Mouse (Mus musculus) forebrain, embryonic 10.5 days (tissue): ENCODE measurements around the gene Pdgfd. TPM values are rescaled to one million over a fixed set of nuclear protein-coding genes. Genes with fewer than 3 reads are reported as not detected.
A peak's percentile ranks its signal among the peaks of the same experiment; 100 is the strongest.
"Not testable (repeated sequence)": the region's sequence is repeated elsewhere in the genome, so short reads cannot be mapped to it uniquely, and the experiment has no call there.

Experiments
- DNase-seq: peaks from one replicate; pipeline ENCODE4 v3.0.0-alpha.2; 2017; ENCODE audit warnings: low spot score; ENCODE audit errors: extremely low spot score
- H3K27ac ChIP-seq: fragments of 300-500 bp; sonication (generic); 2 replicates; pipeline ENCODE4 v1.5.1; 2016; ENCODE audit warnings: mild to moderate bottlenecking
- H3K27me3 ChIP-seq: fragments of 300-500 bp; sonication (generic); 2 replicates; pipeline ENCODE4 v1.6.1; 2016; ENCODE audit warnings: mild to moderate bottlenecking; ENCODE audit not compliant: poor library complexity, severe bottlenecking
- H3K36me3 ChIP-seq: fragments of 300-500 bp; sonication (generic); replicated peaks from 2 replicates; pipeline ENCODE4 v1.6.1; 2016; ENCODE audit warnings: mild to moderate bottlenecking, moderate library complexity
- H3K4me1 ChIP-seq: fragments of 300-500 bp; sonication (generic); 2 replicates; pipeline ENCODE4 v1.6.1; 2016
- H3K4me3 ChIP-seq: fragments of 300-500 bp; sonication (generic); 2 replicates; pipeline ENCODE4 v1.5.1; 2016; ENCODE audit warnings: mild to moderate bottlenecking, moderate library complexity
- H3K9me3 ChIP-seq: fragments of 300-500 bp; sonication (generic); 2 replicates; pipeline ENCODE4 v1.6.1; 2016; ENCODE audit warnings: mild to moderate bottlenecking, moderate library complexity
- WGBS: fragments of 180-500 bp; shearing (Covaris S2); methylation state at CpG from one replicate; pipeline ENCODE4 v1.1.7; 2016; 5-methylcytosine and 5-hydroxymethylcytosine counted together
- polyA plus RNA-seq: library from polyadenylated mRNA; unstranded; fragments of >200 nt; fragmentation: Nextera tagmentation; extraction: Ambion mirVana; gene quantifications from 2 replicates; pipeline ENCODE4 v1.2.1, GENCODE M21; 2016

Gene Pdgfd
- 2.8 and 3.6 TPM in 2 replicates for polyA plus RNA-seq

- Histone ChIP-seq H3K36me3 (no peaks in the 10 kb centered on the region), H3K9me3 (no peaks in the 10 kb centered on the region), H3K4me3 (peak within 1 kb of the TSS; percentile 59), H3K27me3 (no peaks in the 10 kb centered on the region), H3K27ac (peak within 1 kb of the TSS; percentile 82), H3K4me1 (peaks cover 12% of the 10 kb centered on the region)
- DNase-seq = peak; percentile 72
- 4% methylated on average over 32 of the region's 32 CpGs for WGBS
Measured at GRCm38 (mm10) chr9:6168391-6169037, at the start of gene Pdgfd. Gene Pdgfd (plus strand): TSS chr9:6168584.

- Histone ChIP-seq H3K36me3 (no peaks in the 10 kb centered on the region), H3K4me3 (peak overlapping the region; percentile 59), H3K27ac (peak overlapping the region; percentile 82), H3K27me3 (no peaks in the 10 kb centered on the region), H3K4me1 (peaks cover 12% of the 10 kb centered on the region), H3K9me3 (no peaks in the 10 kb centered on the region)
- DNase-seq = peak; percentile 15
- 49% methylated on average over 3 of the region's 3 CpGs for WGBS
Measured at GRCm38 (mm10) chr9:6169038-6169431, 651 bp downstream of the Pdgfd start.

DNA sequence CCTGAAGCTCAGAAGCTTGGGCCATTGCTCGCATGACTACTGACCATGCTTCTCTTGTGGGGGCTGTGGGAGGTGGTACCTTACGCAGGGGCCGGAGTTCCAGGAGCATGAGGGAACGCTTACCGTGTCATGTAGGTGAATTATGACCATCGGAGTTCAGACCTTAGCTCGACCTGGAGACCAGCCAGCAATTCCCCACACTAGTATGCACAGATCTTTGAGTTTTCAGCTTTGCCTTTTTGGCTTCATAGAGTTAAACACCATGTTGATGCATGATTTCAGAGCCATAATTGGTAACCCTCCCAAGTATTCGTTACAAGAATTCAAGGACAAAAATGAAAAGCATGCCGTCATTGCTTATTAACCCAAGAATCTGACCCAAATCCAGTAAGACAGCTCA, 2.6 kb downstream of the Pdgfd start:
- H3K36me3 ChIP-seq = no peaks in the 10 kb centered on the region
- DNase-seq = no peak
- 94% methylated on average over 9 of the region's 9 CpGs for WGBS
- H3K9me3 ChIP-seq = no peaks in the 10 kb centered on the region
- no peak overlapping the region for H3K27ac ChIP-seq
- no peak overlapping the region for H3K4me3 ChIP-seq
- H3K27me3 ChIP-seq = no peaks in the 10 kb centered on the region
- peaks cover 12% of the 10 kb centered on the region for H3K4me1 ChIP-seq

DNA sequence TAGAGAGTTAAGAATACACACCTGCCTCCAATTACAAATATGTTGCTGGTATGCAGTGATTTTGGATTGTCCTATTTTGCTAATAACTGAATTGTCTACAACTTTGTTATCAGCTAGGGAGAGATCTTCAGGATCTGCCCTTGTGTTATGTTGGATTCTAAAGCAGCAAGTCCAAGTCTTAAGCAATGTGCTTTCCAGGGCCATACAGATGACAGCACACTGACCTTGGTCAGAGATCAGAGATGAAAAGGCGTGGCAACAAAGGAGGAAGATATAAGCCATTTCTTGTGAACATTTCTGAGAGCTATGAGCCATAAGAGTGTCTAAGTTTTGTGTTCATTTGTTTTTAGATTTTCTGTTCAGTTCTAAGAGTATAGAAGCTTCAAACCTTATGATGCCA, 4.9 kb downstream of the Pdgfd start:
- no peaks in the 10 kb centered on the region for H3K27me3 ChIP-seq

GRCm38 (mm10) chr9:6175731-6176130, 7.3 kb downstream of the Pdgfd start:
- no peak for DNase-seq
- no peak overlapping the region for H3K27ac ChIP-seq
- no peaks in the 10 kb centered on the region for H3K9me3 ChIP-seq
- no peaks in the 10 kb centered on the region for H3K36me3 ChIP-seq
- H3K4me1 ChIP-seq = no peaks in the 10 kb centered on the region
- no peak overlapping the region for H3K4me3 ChIP-seq
- WGBS = 90% methylated on average over 4 of the region's 4 CpGs
- H3K27me3 ChIP-seq = no peaks in the 10 kb centered on the region

More for the DNA sequence above, 4.9 kb downstream of the Pdgfd start:
- Histone ChIP-seq H3K27ac (no peak overlapping the region), H3K4me1 (peaks cover 8% of the 10 kb centered on the region), H3K4me3 (no peak overlapping the region), H3K9me3 (no peaks in the 10 kb centered on the region), H3K36me3 (no peaks in the 10 kb centered on the region)
- WGBS = 88% methylated on average over 1 of the region's 1 CpGs
- DNase-seq = no peak

GRCm38 (mm10) chr9:6182307-6182923, 14.0 kb downstream of the Pdgfd start:
- Histone ChIP-seq H3K36me3 (no peaks in the 10 kb centered on the region), H3K27ac (no peak overlapping the region), H3K4me3 (no peak overlapping the region), H3K4me1 (no peaks in the 10 kb centered on the region), H3K27me3 (no peaks in the 10 kb centered on the region), H3K9me3 (no peaks in the 10 kb centered on the region)
- WGBS = 92% methylated on average over 3 of the region's 3 CpGs
- no peak for DNase-seq

DNA sequence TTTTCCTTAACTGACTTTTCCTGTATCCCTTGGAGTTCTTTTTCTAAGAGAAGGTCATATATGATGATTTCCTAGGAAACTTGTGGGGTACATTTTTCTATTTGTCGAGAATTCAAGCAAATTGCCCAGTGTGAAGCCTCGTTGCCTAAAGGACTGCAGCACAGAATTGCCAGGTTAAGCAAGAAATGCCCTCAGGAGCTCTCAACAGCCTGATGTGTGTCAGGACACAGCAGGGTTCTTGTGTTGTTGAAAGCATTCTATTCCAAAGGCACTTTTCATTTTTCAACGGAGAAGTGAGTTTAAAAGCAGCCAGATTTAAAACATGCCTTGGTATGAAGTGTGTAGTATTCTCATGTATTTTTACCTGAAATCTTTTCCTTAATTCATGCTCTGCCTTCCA, 19.6 kb downstream of the Pdgfd start:
- Histone ChIP-seq H3K4me3 (no peak overlapping the region), H3K27me3 (no peaks in the 10 kb centered on the region), H3K9me3 (no peaks in the 10 kb centered on the region), H3K4me1 (peaks cover 15% of the 10 kb centered on the region), H3K36me3 (no peaks in the 10 kb centered on the region), H3K27ac (no peak overlapping the region)
- 10% methylated on average over 3 of the region's 3 CpGs for WGBS
- DNase-seq = no peak

DNA sequence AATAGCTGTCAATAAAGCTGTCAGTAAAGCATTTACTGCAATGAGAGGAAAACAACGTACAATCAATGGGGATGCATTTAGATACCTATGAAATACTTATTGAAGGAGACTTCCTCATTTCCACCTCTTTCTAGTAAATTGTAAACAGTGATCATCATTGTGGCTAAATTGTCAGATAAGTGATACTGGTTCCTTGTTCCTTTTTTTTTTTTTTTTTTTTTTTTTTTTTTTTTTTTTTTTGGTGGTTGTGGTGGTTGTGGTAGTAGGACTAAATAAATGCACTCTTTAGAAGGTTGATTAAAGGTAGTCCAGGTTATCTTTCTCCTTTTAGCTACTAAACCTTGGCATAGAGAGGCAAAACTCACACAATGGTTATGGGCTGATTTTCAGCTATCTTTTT, 25.0 kb downstream of the Pdgfd start:
- Histone ChIP-seq H3K9me3 (no peaks in the 10 kb centered on the region), H3K36me3 (no peaks in the 10 kb centered on the region), H3K4me1 (peaks cover 8% of the 10 kb centered on the region), H3K27me3 (no peaks in the 10 kb centered on the region), H3K4me3 (no peak overlapping the region), H3K27ac (no peak overlapping the region)
- WGBS = 50% methylated on average over 1 of the region's 1 CpGs
- DNase-seq = no peak

DNA sequence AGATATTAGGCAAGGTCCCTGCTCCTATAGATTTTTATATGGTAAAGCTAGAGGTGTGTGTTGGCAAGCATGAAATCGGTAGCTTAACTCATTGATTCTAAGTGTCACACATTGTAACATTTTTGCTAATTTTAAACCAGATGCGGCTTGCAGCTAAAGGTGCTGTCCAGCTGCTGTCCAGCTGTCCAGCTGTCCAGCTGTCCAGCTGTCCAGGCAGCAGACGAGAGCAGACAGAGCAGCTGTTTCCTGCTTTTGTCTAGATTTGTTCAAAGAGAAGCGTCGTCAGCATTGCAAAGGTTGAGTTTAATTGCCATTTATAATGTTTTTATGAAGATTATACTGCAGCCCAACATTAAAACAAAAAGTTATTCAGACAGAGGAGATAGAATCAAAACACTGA, 44.5 kb downstream of the Pdgfd start:
- H3K4me3 ChIP-seq = no peak overlapping the region
- DNase-seq = no peak
- no peaks in the 10 kb centered on the region for H3K27me3 ChIP-seq
- no peaks in the 10 kb centered on the region for H3K9me3 ChIP-seq
- WGBS = 78% methylated on average over 5 of the region's 5 CpGs
- no peaks in the 10 kb centered on the region for H3K36me3 ChIP-seq
- H3K4me1 ChIP-seq = no peaks in the 10 kb centered on the region
- no peak overlapping the region for H3K27ac ChIP-seq

DNA sequence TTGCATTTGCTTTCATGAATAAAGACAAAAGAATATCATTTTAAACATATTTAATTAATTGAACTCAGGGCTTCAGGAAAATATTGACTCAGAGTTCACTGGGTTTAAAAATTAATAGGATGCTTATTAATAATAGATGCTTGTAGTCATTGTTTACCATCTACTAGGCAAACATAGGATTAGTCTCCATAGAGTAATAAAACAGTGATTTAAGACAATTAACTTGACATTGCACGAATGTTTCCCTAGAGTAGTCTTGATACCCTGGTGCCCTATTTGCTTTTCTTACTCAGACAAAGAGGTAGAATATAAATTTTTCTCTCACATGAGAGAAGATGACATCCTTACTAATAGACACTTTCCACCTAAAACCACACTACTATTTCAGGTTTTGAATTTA, 49.1 kb downstream of the Pdgfd start:
- Histone ChIP-seq H3K27me3 (no peaks in the 10 kb centered on the region), H3K27ac (no peak overlapping the region), H3K36me3 (no peaks in the 10 kb centered on the region), H3K4me1 (no peaks in the 10 kb centered on the region), H3K4me3 (no peak overlapping the region), H3K9me3 (no peaks in the 10 kb centered on the region)
- whole genome bisulfite sequencing = 79% methylated on average over 1 of the region's 1 CpGs
- DNase-seq = no peak

GRCm38 (mm10) chr9:6235982-6236381, 67.6 kb downstream of the Pdgfd start:
- H3K9me3 ChIP-seq, H3K36me3 ChIP-seq, DNase-seq, H3K4me1 ChIP-seq, H3K27me3 ChIP-seq, H3K4me3 ChIP-seq, H3K27ac ChIP-seq: not testable (repeated sequence)
- 88% methylated on average over 1 of the region's 1 CpGs for WGBS

GRCm38 (mm10) chr9:6250320-6250719, 81.9 kb downstream of the Pdgfd start:
- Histone ChIP-seq H3K27me3 (no peaks in the 10 kb centered on the region), H3K9me3 (no peaks in the 10 kb centered on the region), H3K4me1 (0 out of 2 replicates have a peak, but pooled peaks cover 5% of the 10 kb centered on the region), H3K4me3 (no peak overlapping the region), H3K36me3 (no peaks in the 10 kb centered on the region), H3K27ac (no peak overlapping the region)
- no peak for DNase-seq
- WGBS = 84% methylated on average over 1 of the region's 1 CpGs

- 87% methylated on average over 2 of the region's 2 CpGs for WGBS
- Histone ChIP-seq H3K4me1 (0 out of 2 replicates have a peak, but pooled peaks cover 5% of the 10 kb centered on the region), H3K4me3 (no peak overlapping the region), H3K36me3 (no peaks in the 10 kb centered on the region), H3K9me3 (no peaks in the 10 kb centered on the region), H3K27me3 (no peaks in the 10 kb centered on the region), H3K27ac (no peak overlapping the region)
- DNase-seq = no peak
Measured at GRCm38 (mm10) chr9:6251990-6252389, 83.6 kb downstream of the Pdgfd start.
